Mouse (Mus musculus): ENCODE results near the gene Msh3.

- TF ChIP-seq POLR2A (IDR thresholded peaks at IDR 0.05; ENCODE audit: insufficient read depth, low read depth, low read length): no peak
- TF ChIP-seq CTCF (IDR thresholded peaks at IDR 0.05; ENCODE audit: insufficient read depth, low read depth, low read length): no peak
Observed at GRCm38 (mm10) chr13:92301754-92302153, 53.0 kb downstream of the Msh3 start.
